Mouse (Mus musculus) hindbrain, embryonic 12.5 days (tissue): ENCODE results near the gene Nr2c2ap. TPM values are rescaled to one million over a fixed set of nuclear protein-coding genes. Genes with fewer than 3 reads are reported as not detected.

Experiments
- ATAC-seq: fragments of 200-750 bp; cut with Nextera tagmentation; 2 replicates; pipeline ENCODE4 v1.8.0; 2017; ENCODE audit warnings: moderate TSS enrichment; ENCODE audit not compliant: low FRiP score
- H3K27ac ChIP-seq: fragments of 300-500 bp; sonication (generic); 2 replicates; pipeline ENCODE4 v1.5.1; 2016; ENCODE audit warnings: mild to moderate bottlenecking
- H3K27me3 ChIP-seq: fragments of 300-500 bp; sonication (generic); 2 replicates; pipeline ENCODE4 v1.6.1; 2016; ENCODE audit warnings: mild to moderate bottlenecking
- H3K36me3 ChIP-seq: fragments of 300-500 bp; sonication (generic); 2 replicates; pipeline ENCODE4 v1.6.1; 2016; ENCODE audit warnings: mild to moderate bottlenecking
- H3K4me1 ChIP-seq: fragments of 300-500 bp; sonication (generic); 2 replicates; pipeline ENCODE4 v1.6.1; 2016
- H3K4me2 ChIP-seq: fragments of 300-500 bp; sonication (generic); replicated peaks from 2 replicates; pipeline ENCODE4 v1.6.1; 2016; ENCODE audit warnings: mild to moderate bottlenecking
- H3K4me3 ChIP-seq: fragments of 300-500 bp; sonication (generic); 2 replicates; pipeline ENCODE4 v1.5.1; 2016; ENCODE audit warnings: mild to moderate bottlenecking
- H3K9ac ChIP-seq: fragments of 300-500 bp; sonication (generic); 2 replicates; pipeline ENCODE4 v1.6.1; 2016; ENCODE audit warnings: mild to moderate bottlenecking, moderate library complexity
- H3K9me3 ChIP-seq: fragments of 300-500 bp; sonication (generic); replicated peaks from 2 replicates; pipeline ENCODE4 v1.6.1; 2016; ENCODE audit warnings: mild to moderate bottlenecking
- WGBS: fragments of 180-500 bp; shearing (Covaris S2); methylation state at CpG from one replicate; pipeline ENCODE4 v1.1.7; 2016; 5-methylcytosine and 5-hydroxymethylcytosine counted together
- polyA plus RNA-seq: library from polyadenylated mRNA; unstranded; fragments of >200 nt; fragmentation: Nextera tagmentation; extraction: Ambion mirVana; gene quantifications from 2 replicates; pipeline ENCODE4 v1.2.1, GENCODE M21; 2016

The Nr2c2ap gene
- polyA plus RNA-seq, 1 experiment from 2014 or later = 27.2 TPM

GRCm38 (mm10) chr8:70128435-70128834 lies 2.7 kb upstream of the Nr2c2ap start:
- Histone ChIP-seq H3K27me3 (peaks cover 10% of the 10 kb centered on the region), H3K4me1 (peaks cover 11% of the 10 kb centered on the region), H3K36me3 (peaks cover 12% of the 10 kb centered on the region), H3K4me3 (no peak overlapping the region), H3K27ac (no peak overlapping the region), H3K9me3 (no peaks in the 10 kb centered on the region), H3K4me2 (no peak overlapping the region), H3K9ac (no peak overlapping the region)
- 77% methylated on average over 3 of the region's 3 CpGs for WGBS
- ATAC-seq = no peak

- ATAC-seq = 0 out of 2 replicates have a peak, but pooled peaks have one; percentile 24
- Histone ChIP-seq H3K36me3 (peaks cover 22% of the 10 kb centered on the region), H3K9me3 (no peaks in the 10 kb centered on the region), H3K4me1 (peaks cover 11% of the 10 kb centered on the region), H3K4me3 (no peak overlapping the region), H3K27me3 (peaks cover 3% of the 10 kb centered on the region), H3K4me2 (no peak overlapping the region), H3K27ac (no peak overlapping the region), H3K9ac (no peak overlapping the region)
- WGBS = 71% methylated on average over 9 of the region's 9 CpGs
Measured at GRCm38 (mm10) chr8:70129309-70129952, 1.7 kb upstream of the Nr2c2ap start.

- WGBS = 78% methylated on average over 3 of the region's 3 CpGs
- Histone ChIP-seq H3K27me3 (no peaks in the 10 kb centered on the region; the same call in 1 of the 2 replicates), H3K36me3 (peaks cover 28% of the 10 kb centered on the region), H3K4me3 (no peak overlapping the region), H3K9me3 (no peaks in the 10 kb centered on the region), H3K4me2 (no peak overlapping the region), H3K27ac (no peak overlapping the region), H3K9ac (no peak overlapping the region), H3K4me1 (peaks cover 11% of the 10 kb centered on the region)
- no peak for ATAC-seq
Measured at GRCm38 (mm10) chr8:70130066-70130465, 1.1 kb upstream of the Nr2c2ap start.

GRCm38 (mm10) chr8:70134086-70134485 lies 3.0 kb downstream of the Nr2c2ap start:
- WGBS = 94% methylated on average over 5 of the region's 5 CpGs
- Histone ChIP-seq H3K9ac (no peak overlapping the region), H3K4me2 (no peak overlapping the region), H3K9me3 (no peaks in the 10 kb centered on the region), H3K27me3 (no peaks in the 10 kb centered on the region), H3K27ac (no peak overlapping the region), H3K36me3 (peaks cover 46% of the 10 kb centered on the region), H3K4me1 (peaks cover 20% of the 10 kb centered on the region), H3K4me3 (no peak overlapping the region)
- no peak for ATAC-seq

GRCm38 (mm10) chr8:70134931-70135330 lies 3.8 kb downstream of the Nr2c2ap start:
- 96% methylated on average over 9 of the region's 9 CpGs for WGBS

GRCm38 (mm10) chr8:70136591-70136990 lies 5.5 kb downstream of the Nr2c2ap start:
- H3K9ac ChIP-seq = no peak overlapping the region
- no peak overlapping the region for H3K4me2 ChIP-seq
- 91% methylated on average over 4 of the region's 4 CpGs for WGBS
- H3K27ac ChIP-seq = no peak overlapping the region
- H3K4me1 ChIP-seq = peaks cover 27% of the 10 kb centered on the region
- no peaks in the 10 kb centered on the region for H3K9me3 ChIP-seq
- no peak overlapping the region for H3K4me3 ChIP-seq
- no peaks in the 10 kb centered on the region for H3K27me3 ChIP-seq
- no peak for ATAC-seq
- H3K36me3 ChIP-seq = peaks cover 46% of the 10 kb centered on the region

More at GRCm38 (mm10) chr8:70134931-70135330, 3.8 kb downstream of the Nr2c2ap start:
- Histone ChIP-seq H3K27ac (no peak overlapping the region), H3K4me1 (peaks cover 20% of the 10 kb centered on the region), H3K9me3 (no peaks in the 10 kb centered on the region), H3K4me2 (no peak overlapping the region), H3K27me3 (no peaks in the 10 kb centered on the region), H3K36me3 (peaks cover 46% of the 10 kb centered on the region), H3K9ac (no peak overlapping the region), H3K4me3 (no peak overlapping the region)
- no peak for ATAC-seq

GRCm38 (mm10) chr8:70137890-70138289 lies 6.8 kb downstream of the Nr2c2ap start:
- ATAC-seq = no peak
- Histone ChIP-seq H3K9me3 (no peaks in the 10 kb centered on the region), H3K4me3 (peak overlapping the region; percentile 73), H3K27ac (no peak overlapping the region), H3K4me2 (peak overlapping the region; percentile 83), H3K4me1 (peaks cover 21% of the 10 kb centered on the region), H3K36me3 (peaks cover 50% of the 10 kb centered on the region), H3K9ac (peak overlapping the region; percentile 41), H3K27me3 (no peaks in the 10 kb centered on the region)
- 79% methylated on average over 4 of the region's 4 CpGs for WGBS

- under 1% methylated on average over 46 of the region's 46 CpGs for WGBS
- peaks cover 49% of the 10 kb centered on the region for H3K36me3 ChIP-seq
- peak; percentile 98 for ATAC-seq
Measured at GRCm38 (mm10) chr8:70139026-70139857, 8.1 kb downstream of the Nr2c2ap start, which contains the start of the genes Rfxank, Borcs8 and Mef2b. Gene Rfxank (minus strand): TSS chr8:70139154. Gene Borcs8 (plus strand): TSS chr8:70139499. Gene Mef2b (plus strand): TSS chr8:70139711.

GRCm38 (mm10) chr8:70139981-70140380 lies 8.8 kb downstream of the Nr2c2ap start:
- Histone ChIP-seq H3K4me2 (peak overlapping the region; percentile 83), H3K9ac (peak overlapping the region; percentile 79), H3K4me3 (peak overlapping the region; percentile 73), H3K36me3 (peaks cover 49% of the 10 kb centered on the region), H3K4me1 (peaks cover 21% of the 10 kb centered on the region), H3K9me3 (no peaks in the 10 kb centered on the region), H3K27me3 (no peaks in the 10 kb centered on the region), H3K27ac (peak overlapping the region; percentile 85)
- WGBS = 16% methylated on average over 9 of the region's 9 CpGs
- no peak for ATAC-seq

More at GRCm38 (mm10) chr8:70139026-70139857, 8.1 kb downstream of the Nr2c2ap start, which contains the start of the genes Rfxank, Borcs8 and Mef2b:
- Histone ChIP-seq H3K4me2 (peak within 1 kb of the TSS; percentile 83), H3K4me1 (peaks cover 21% of the 10 kb centered on the region), H3K9ac (peak within 1 kb of the TSS; percentile 79), H3K4me3 (peak within 1 kb of the TSS; percentile 73), H3K27ac (peak within 1 kb of the TSS; percentile 85), H3K9me3 (no peaks in the 10 kb centered on the region), H3K27me3 (no peaks in the 10 kb centered on the region)

GRCm38 (mm10) chr8:70147678-70148607 lies 16.8 kb downstream of the Nr2c2ap start:
- Histone ChIP-seq H3K4me2 (no peak overlapping the region), H3K9ac (no peak overlapping the region), H3K36me3 (peaks cover 45% of the 10 kb centered on the region), H3K4me3 (no peak overlapping the region), H3K27ac (no peak overlapping the region), H3K27me3 (peaks cover 6% of the 10 kb centered on the region; the same call in 1 of the 2 replicates), H3K4me1 (peaks cover 10% of the 10 kb centered on the region), H3K9me3 (no peaks in the 10 kb centered on the region)
- ATAC-seq = no peak
- WGBS = 86% methylated on average over 7 of the region's 7 CpGs

GRCm38 (mm10) chr8:70150158-70150557 lies 19.0 kb downstream of the Nr2c2ap start:
- H3K27me3 ChIP-seq = peaks cover 6% of the 10 kb centered on the region; the same call in 1 of the 2 replicates
- H3K4me1 ChIP-seq = peaks cover 10% of the 10 kb centered on the region
- no peak for ATAC-seq
- no peak overlapping the region for H3K9ac ChIP-seq
- H3K9me3 ChIP-seq = no peaks in the 10 kb centered on the region
- H3K27ac ChIP-seq = no peak overlapping the region
- 19% methylated on average over 13 of the region's 13 CpGs for WGBS
- no peak overlapping the region for H3K4me3 ChIP-seq
- H3K4me2 ChIP-seq = peak overlapping the region; percentile 19; the same call in 1 of the 2 replicates
- peaks cover 25% of the 10 kb centered on the region for H3K36me3 ChIP-seq
